ENCODE assay signal across 13 mouse cellular contexts in the genomic region with DNA sequence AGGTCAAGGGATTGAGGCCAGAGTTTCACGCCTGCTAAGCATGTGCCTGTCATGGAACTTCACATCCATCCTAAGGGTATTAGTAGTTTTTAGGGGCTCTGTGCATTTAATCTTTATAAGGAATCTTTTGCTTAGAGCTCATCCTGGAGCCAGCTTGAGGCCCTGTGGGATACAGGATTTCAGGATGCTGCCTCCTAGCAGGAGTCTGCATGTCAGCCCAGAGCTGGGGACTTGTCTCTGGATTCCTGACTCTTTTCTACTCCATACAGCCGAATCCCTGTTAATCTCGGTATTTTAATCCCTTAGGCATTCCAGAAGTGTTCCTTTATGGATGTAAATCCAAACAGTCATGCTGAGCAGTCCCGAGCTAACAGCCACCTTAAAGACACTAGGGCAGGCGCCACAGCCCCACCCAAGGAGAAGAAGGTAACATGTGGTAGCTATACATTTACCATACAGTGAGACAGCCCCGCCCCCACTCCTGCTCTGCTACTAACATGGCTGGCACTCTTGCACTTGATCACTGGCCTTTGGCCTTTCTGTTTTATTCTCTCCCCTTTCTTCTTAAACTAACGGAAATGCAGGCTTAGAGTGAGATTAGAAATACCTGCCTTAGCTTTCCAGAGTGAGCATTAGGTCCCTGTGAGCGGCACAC.
"Had no signal": no experiment of that assay in that cellular context is flagged by ENCODE, and none has a peak within 500 bp of the region (broad histone marks: within the 10 kb centered on the region; RNA-seq: fewer than 3 reads in every experiment).

No protein-coding gene starts in this region.

- H3K4me1 ChIP-seq: limb, embryonic 10.5 days; liver, embryonic 15.5 days; neural tube, embryonic 13.5 days; stomach, embryonic 15.5 days had no signal

- H3K4me2 ChIP-seq: liver, embryonic 11.5 days; liver, embryonic 15.5 days; neural tube, embryonic 13.5 days; stomach, embryonic 15.5 days had no signal

- H3K27ac ChIP-seq: limb, embryonic 10.5 days; liver, embryonic 15.5 days; midbrain, embryonic 10.5 days; neural tube, embryonic 13.5 days; stomach, embryonic 15.5 days had no signal

- H3K36me3 ChIP-seq: limb, embryonic 10.5 days; liver, embryonic 15.5 days; midbrain, embryonic 10.5 days; neural tube, embryonic 13.5 days had no signal

- DNase-seq: kidney, postnatal 14 days; lung, adult 2 months; lung, postnatal 36 days; midbrain, embryonic 14.5 days; right cerebral cortex, postnatal 14 days; thymus, postnatal 4 days had no signal

- H3K4me3 ChIP-seq: limb, embryonic 10.5 days; liver, embryonic 15.5 days; midbrain, embryonic 10.5 days; neural tube, embryonic 13.5 days; stomach, embryonic 15.5 days had no signal

- H3K9me3 ChIP-seq: limb, embryonic 10.5 days; liver, embryonic 15.5 days; midbrain, embryonic 10.5 days; neural tube, embryonic 13.5 days; stomach, embryonic 15.5 days had no signal

- H3K9ac ChIP-seq: liver, embryonic 15.5 days; neural tube, embryonic 13.5 days; stomach, embryonic 15.5 days had no signal

- H3K27me3 ChIP-seq: liver, embryonic 15.5 days; neural tube, embryonic 13.5 days; stomach, embryonic 15.5 days had no signal

- ATAC-seq: lung, postnatal 0 days had no signal
